Mouse (Mus musculus) thymus, adult 2 months (tissue): ENCODE results near the gene Wdr19. TPM values are rescaled to one million over a fixed set of nuclear protein-coding genes. Genes with fewer than 3 reads are reported as not detected.

Experiments used
- DNase-seq: peaks from one replicate; pipeline ENCODE4 v3.0.0; 2021
- H3K27ac ChIP-seq: fragments of 200-500 bp; 2 replicates; pipeline ENCODE4 v1.5.1; 2012; ENCODE audit warnings: low read length, control low read depth; ENCODE audit not compliant: control insufficient read depth, insufficient read depth
- H3K27me3 ChIP-seq: fragments of 200-500 bp; 2 replicates; pipeline ENCODE4 v1.6.1; 2012; ENCODE audit warnings: mild to moderate bottlenecking, low read length, moderate library complexity, mixed read lengths; ENCODE audit not compliant: control insufficient read depth, insufficient read depth
- H3K36me3 ChIP-seq: fragments of 200-500 bp; 2 replicates; pipeline ENCODE4 v1.6.1; 2012; ENCODE audit warnings: mild to moderate bottlenecking, low read length, moderate library complexity; ENCODE audit not compliant: control insufficient read depth, insufficient read depth
- H3K4me1 ChIP-seq: fragments of 200-500 bp; replicated peaks from 2 replicates; pipeline ENCODE4 v1.6.1; 2012; ENCODE audit warnings: low read length; ENCODE audit not compliant: control insufficient read depth, insufficient read depth
- H3K4me3 ChIP-seq: fragments of 200-500 bp; 2 replicates; pipeline ENCODE4 v1.5.1; 2012; ENCODE audit warnings: mild to moderate bottlenecking, low read length, control low read depth, moderate library complexity; ENCODE audit not compliant: control insufficient read depth, insufficient read depth
- CTCF ChIP-seq: fragments of 200-500 bp; IDR thresholded peaks from 2 replicates; pipeline ENCODE4 v1.5.1; 2012; ENCODE audit warnings: mild to moderate bottlenecking, control low read depth, low read length, moderate library complexity, borderline replicate concordance; ENCODE audit not compliant: control insufficient read depth, poor library complexity, insufficient read depth; ENCODE audit errors: extremely low read depth
- POLR2A ChIP-seq: fragments of 200-500 bp; IDR thresholded peaks from 2 replicates; pipeline ENCODE4 v1.6.1; 2012; ENCODE audit warnings: mild to moderate bottlenecking, low read length, control low read depth, moderate library complexity; ENCODE audit not compliant: control insufficient read depth, poor library complexity, insufficient read depth; ENCODE audit errors: extremely low read depth
- WGBS: fragments of 180-500 bp; shearing (Covaris S2); methylation state at CpG from one replicate; pipeline ENCODE4 v1.1.7; 2018; 5-methylcytosine and 5-hydroxymethylcytosine counted together
- polyA plus RNA-seq: library from polyadenylated mRNA; depleted of rRNA; stranded (reverse); fragments of >200 nt; gene quantifications from 2 replicates; pipeline ENCODE4 v1.2.3, GENCODE M21; 2012

Wdr19 gene
- polyA plus RNA-seq, 1 experiment = 2.2 TPM

DNA sequence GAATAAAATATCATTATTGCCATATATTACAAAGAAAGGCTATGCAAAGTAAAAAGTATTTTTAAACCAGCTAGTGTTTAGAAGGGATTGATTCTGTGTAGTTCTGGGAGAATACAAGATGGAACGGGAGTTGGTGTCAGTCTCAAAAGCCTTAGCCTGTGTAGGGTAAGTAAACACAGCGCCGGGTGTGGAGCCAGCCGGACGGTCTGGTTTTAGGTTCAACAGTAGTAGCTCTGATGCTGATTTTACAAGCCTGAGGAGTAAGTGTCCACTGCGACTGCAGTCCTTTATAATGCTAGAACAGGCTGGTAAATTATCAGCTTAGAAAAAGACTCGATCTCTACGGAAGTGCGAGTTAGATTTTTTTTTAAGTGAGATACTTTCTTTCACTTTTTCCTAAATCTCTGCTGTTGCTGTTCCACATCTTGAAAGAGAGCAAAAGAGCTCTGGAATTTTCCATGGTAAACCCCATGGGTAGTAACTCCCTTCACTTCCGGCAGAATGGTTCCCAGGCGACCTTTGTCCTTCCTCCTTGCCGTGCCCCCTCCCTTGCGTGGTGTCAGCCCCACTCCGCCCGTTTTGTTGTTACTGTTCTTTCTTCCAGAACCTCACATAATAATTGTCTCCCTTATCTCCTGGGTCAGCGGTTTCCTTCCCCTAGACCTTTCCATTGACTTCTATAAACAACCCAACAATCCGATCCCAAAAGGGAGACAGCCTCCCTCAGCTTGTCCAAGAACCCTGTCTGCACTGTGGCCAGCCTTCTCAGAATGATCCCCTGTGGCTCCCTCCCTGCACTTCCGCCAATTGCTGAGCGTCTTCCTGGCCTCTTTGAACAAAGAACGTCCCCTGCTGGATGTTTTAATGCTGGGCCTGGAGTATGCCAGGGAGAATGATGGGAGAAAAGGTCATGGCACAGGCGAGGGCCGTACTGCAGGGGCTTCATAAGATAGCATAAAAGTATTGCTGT, 41.8 kb upstream of the Wdr19 start:
- Histone ChIP-seq H3K4me1 (no peaks in the 10 kb centered on the region), H3K27me3 (no peaks in the 10 kb centered on the region), H3K4me3 (no peak overlapping the region), H3K36me3 (no peaks in the 10 kb centered on the region), H3K27ac (no peak overlapping the region)
- WGBS = 94% methylated on average over 22 of the region's 22 CpGs
- DNase-seq = no peak
- no peak for TF ChIP-seq CTCF
- no peak for TF ChIP-seq POLR2A

DNA sequence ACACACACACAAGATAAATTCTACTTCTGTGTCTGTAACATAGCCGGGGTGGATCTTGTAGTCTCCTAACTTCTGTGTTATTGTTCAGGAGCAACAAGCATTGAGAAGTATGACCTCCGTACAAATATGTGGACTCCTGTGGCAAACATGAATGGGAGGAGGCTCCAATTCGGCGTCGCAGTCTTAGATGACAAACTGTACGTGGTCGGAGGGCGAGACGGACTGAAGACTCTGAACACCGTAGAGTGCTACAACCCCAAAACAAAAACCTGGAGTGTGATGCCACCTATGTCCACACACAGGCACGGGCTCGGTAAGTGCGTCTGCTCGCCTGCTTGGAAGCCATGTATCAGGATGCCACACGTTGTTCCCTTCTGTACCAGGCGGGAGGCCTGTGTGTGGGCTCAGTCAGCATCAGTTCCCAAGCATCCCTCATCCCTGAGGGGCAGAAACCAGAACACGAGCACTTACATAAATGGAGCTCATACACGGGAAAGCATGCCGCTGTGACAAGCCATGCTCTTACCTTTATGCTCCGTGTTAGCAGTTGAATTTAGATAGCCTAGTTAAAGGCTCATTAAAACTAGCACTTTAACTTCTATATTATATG, 40.7 kb upstream of the Wdr19 start:
- no peak overlapping the region for H3K4me3 ChIP-seq
- H3K27ac ChIP-seq = no peak overlapping the region
- TF ChIP-seq CTCF (no peak), POLR2A (no peak)
- no peaks in the 10 kb centered on the region for H3K36me3 ChIP-seq
- no peaks in the 10 kb centered on the region for H3K27me3 ChIP-seq
- WGBS = 96% methylated on average over 20 of the region's 20 CpGs
- no peaks in the 10 kb centered on the region for H3K4me1 ChIP-seq
- DNase-seq = no peak

DNA sequence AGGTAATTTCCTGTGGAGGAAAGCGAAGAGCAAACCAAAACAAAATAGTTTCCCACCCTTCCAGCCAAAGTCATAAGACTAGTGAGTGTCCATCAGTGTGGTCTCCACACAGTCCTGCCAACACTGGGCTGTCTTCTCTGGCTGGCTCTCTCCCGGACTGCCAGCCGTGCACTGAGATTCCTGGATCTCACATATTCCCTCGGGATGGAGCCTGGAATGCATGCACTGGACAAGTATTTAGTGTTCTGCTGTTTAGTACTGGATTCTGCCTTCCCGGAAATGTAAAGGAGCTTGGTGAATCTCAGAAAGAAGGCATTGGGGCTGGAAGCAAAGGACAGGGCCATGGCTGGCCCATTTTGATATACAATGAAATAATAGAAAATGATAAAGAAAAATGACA, 36.5 kb upstream of the Wdr19 start:
- Histone ChIP-seq H3K4me3 (no peak overlapping the region), H3K4me1 (no peaks in the 10 kb centered on the region), H3K27ac (no peak overlapping the region), H3K36me3 (no peaks in the 10 kb centered on the region), H3K27me3 (no peaks in the 10 kb centered on the region)
- WGBS = 90% methylated on average over 5 of the region's 5 CpGs
- TF ChIP-seq CTCF (no peak), POLR2A (no peak)
- DNase-seq = no peak

DNA sequence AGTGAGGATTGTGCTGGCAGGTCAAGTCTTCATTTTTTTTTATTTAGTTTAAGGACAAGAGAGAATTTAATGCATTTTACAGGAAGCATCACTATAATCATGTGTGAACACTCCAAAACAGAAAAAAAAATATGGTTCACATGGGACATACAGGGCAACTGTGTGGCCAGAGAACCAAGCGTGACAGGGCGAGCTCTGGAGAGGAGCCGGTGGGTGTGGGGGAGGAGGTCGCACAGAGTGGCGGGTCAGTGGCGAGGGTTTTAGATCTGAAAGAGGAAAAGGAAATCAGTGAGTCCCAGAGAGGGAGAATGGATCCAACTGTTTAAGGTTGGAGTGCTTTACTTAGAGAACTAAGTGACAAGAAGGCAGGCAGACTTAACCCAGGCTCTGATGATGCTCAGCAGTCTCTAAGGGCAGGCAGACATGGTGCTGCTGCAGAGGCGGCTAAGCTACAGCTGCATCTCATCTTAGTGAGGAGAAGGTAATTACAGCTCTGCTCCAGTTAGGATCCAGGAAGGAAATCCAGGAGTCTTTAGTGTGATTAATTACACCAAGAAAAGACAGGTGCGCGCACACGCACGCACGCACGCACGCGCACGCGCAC, 35.9 kb upstream of the Wdr19 start:
- H3K4me1 ChIP-seq = no peaks in the 10 kb centered on the region
- no peak for DNase-seq
- TF ChIP-seq POLR2A (no peak), CTCF (no peak)
- no peak overlapping the region for H3K4me3 ChIP-seq
- no peaks in the 10 kb centered on the region for H3K27me3 ChIP-seq
- H3K36me3 ChIP-seq = no peaks in the 10 kb centered on the region
- H3K27ac ChIP-seq = no peak overlapping the region
- 96% methylated on average over 17 of the region's 17 CpGs for WGBS

DNA sequence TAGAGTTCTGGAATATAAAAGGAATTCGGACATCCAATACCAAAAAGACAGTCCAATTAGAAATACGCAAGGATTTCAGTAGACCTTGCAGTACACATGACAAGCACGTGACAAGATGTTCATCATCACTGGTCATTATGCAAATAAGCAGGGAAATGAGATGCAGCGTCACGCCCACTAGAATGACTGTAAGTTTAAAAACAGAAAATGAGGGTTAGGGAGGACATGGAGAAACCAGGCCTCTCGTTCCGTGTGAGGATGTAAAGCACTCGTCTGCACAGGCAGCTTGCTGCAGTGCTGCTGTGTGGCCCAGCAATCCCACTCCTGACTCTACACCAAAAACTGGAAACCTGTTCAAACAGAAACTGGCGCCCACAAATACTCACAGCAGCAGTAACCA, 29.3 kb upstream of the Wdr19 start:
- 95% methylated on average over 9 of the region's 9 CpGs for WGBS
- Histone ChIP-seq H3K4me3 (no peak overlapping the region), H3K4me1 (no peaks in the 10 kb centered on the region)

More for the DNA sequence above, 29.3 kb upstream of the Wdr19 start:
- Histone ChIP-seq H3K27me3 (no peaks in the 10 kb centered on the region), H3K36me3 (no peaks in the 10 kb centered on the region), H3K27ac (no peak overlapping the region)
- TF ChIP-seq CTCF (no peak), POLR2A (no peak)
- no peak for DNase-seq
